Mouse (Mus musculus): ENCODE results near the gene Krt73.

The Krt73 gene

GRCm38 (mm10) chr15:101802296-101802835 is at the start of gene Krt73:
Krt73 (minus strand) TSS chr15:101802346.
- DNase-seq (ENCODE audit: low read depth, low spot score) = no peak

GRCm38 (mm10) chr15:101850694-101851093 is 48.5 kb upstream of the Krt73 start, which contains the start of gene Krt1:
Krt1 (minus strand) TSS chr15:101850794.
- DNase-seq (ENCODE audit: low read depth, low spot score) = no peak

- DNase-seq (ENCODE audit: low read depth, low spot score) = no peak
Observed at GRCm38 (mm10) chr15:101845971-101846403, 43.8 kb upstream of the Krt73 start.

GRCm38 (mm10) chr15:101843192-101843591 is 41.0 kb upstream of the Krt73 start:
- no peak for DNase-seq (ENCODE audit: low read depth, low spot score)

- DNase-seq (ENCODE audit: low read depth, low spot score) = no peak
Observed at GRCm38 (mm10) chr15:101834784-101835328, 32.7 kb upstream of the Krt73 start.

- DNase-seq (ENCODE audit: low read depth, low spot score) = no peak
Observed at GRCm38 (mm10) chr15:101833131-101833530, 31.0 kb upstream of the Krt73 start.

GRCm38 (mm10) chr15:101829441-101829840 is 27.3 kb upstream of the Krt73 start:
- no peak for DNase-seq (ENCODE audit: low read depth, low spot score)

GRCm38 (mm10) chr15:101821786-101822185 is 19.6 kb upstream of the Krt73 start:
- no peak for DNase-seq (ENCODE audit: low read depth, low spot score)

- no peak for DNase-seq (ENCODE audit: low read depth, low spot score)
Observed at GRCm38 (mm10) chr15:101817875-101818274, 15.7 kb upstream of the Krt73 start, which contains the start of gene Krt2. Krt2 (minus strand) TSS chr15:101818169.

- DNase-seq (ENCODE audit: low read depth, low spot score) = peak; percentile 79
Observed at GRCm38 (mm10) chr15:101803052-101803822, 1.1 kb upstream of the Krt73 start.

- DNase-seq (ENCODE audit: low read depth, low spot score) = no peak
Observed at GRCm38 (mm10) chr15:101790867-101791266, 11.3 kb downstream of the Krt73 start.

GRCm38 (mm10) chr15:101786360-101786759 is 15.8 kb downstream of the Krt73 start, which contains the start of gene Krt72:
Krt72 (minus strand) TSS chr15:101786460.
- DNase-seq (ENCODE audit: low read depth, low spot score) = no peak

GRCm38 (mm10) chr15:101773420-101773819 is 28.7 kb downstream of the Krt73 start:
- DNase-seq (ENCODE audit: low read depth, low spot score) = no peak

- DNase-seq (ENCODE audit: low read depth, low spot score) = peak; percentile 34
Observed at GRCm38 (mm10) chr15:101772711-101773081, 29.4 kb downstream of the Krt73 start.

- DNase-seq (ENCODE audit: low read depth, low spot score) = no peak
Observed at GRCm38 (mm10) chr15:101772080-101772710, 30.0 kb downstream of the Krt73 start.

- no peak for DNase-seq (ENCODE audit: low read depth, low spot score)
Observed at GRCm38 (mm10) chr15:101770226-101770625, 31.9 kb downstream of the Krt73 start.

All from telencephalon, adult 2 months (tissue).